Mouse (Mus musculus) left cerebral cortex, adult 11 months (tissue): ENCODE data around the gene Thbd.
A peak's percentile ranks its signal among the peaks of the same experiment; 100 is the strongest.

Source experiments
- DNase-seq: peaks from one replicate; pipeline ENCODE4 v3.0.0; 2022; ENCODE audit warnings: low spot score

Gene Thbd

DNA sequence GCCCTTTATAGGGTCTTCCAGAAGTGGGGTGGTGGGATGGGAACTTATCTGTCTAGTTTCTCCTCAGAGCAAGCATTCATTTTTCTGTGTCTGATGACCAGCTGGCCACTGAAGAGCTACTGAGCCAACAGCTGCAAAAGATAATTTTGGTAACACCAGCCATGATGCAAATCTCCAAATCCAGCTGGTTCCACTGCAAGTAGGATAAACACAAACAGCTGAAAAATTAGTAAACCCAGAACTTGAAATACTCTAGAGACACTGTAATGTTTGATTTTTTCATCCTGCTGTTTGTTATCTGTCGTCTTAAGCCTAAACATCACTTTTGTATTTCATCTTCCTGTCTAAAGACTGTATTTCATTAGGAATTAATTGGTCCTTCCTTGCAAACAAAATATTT is 13.7 kb upstream of the Thbd start:
- DNase-seq = no peak

DNA sequence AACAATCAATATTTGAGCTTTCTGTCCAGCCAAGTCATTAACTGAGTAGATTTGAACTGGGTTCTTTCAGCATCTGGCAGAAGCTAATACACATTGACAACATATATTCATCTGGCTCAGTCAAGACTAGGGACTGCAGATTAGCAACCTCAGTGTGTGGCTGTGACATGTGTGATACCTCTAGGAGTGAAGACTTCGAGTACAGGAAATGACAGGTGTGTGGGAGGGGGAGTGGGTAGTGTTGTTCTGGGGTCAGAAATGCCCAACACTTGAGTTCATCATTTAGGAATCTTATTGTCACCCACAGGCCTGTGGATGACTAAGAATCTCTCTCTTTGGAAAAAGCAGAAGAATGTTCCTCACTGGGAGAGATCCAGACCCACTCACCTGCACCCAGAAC is 13.1 kb upstream of the Thbd start:
- DNase-seq = no peak

DNA sequence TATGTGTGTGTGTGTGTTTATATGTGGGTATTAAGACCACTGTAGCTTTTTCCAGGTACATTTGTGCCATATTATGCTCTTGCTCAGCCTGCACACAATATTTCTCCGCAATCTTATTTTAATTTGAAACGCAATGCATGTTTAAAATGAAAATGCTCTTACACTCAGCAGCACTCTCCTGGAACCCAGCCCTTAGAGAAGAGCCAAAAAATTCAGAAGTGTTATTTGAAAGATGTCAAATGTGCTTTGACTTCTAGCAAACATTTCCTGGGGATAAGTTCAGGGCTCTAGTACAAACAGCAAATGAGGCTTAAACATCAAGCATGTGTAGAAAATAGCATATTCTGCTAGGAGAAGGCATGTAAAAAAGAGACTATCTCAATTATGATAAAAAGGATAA is 11.8 kb upstream of the Thbd start:
- no peak for DNase-seq

DNA sequence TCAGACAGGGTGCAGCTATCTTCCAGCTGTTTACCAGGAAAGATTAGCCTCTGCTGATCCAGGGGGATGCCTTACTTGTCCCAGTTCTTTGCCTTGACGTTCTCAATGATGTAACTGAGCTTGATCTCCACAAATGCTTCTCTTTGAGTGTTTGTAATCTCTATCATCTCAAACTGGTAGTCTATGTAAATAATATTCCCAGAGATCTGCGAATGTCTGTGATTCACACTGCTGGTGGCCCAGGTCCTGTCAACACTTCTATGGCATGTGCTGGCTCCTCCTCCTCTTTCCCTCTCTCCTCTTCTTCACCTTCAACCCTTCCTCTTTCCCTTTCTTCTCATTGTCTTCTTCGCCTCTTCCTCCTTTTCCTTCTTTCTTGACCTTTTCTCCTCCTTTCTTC is 11.2 kb upstream of the Thbd start:
- DNase-seq = no peak

DNA sequence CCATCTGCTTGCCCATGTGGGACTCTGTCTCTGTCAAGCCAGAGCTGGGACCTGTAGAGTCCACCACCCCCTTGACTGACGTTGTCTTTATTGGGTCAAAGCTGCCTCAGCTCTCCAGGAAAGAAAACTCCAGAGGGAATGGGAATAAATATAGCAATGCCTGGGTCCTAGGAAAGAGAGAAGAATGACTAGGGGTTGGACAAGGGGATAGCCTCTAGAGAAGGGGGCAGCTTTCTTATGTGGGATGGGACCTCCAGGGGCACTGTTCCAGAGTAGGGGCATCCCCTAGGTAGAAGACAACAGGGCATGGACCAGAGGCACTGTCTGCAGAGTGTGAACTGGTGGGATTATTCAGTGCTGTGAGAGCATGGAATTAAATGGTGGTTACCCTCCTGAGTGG is 1.8 kb upstream of the Thbd start:
- DNase-seq = no peak

DNA sequence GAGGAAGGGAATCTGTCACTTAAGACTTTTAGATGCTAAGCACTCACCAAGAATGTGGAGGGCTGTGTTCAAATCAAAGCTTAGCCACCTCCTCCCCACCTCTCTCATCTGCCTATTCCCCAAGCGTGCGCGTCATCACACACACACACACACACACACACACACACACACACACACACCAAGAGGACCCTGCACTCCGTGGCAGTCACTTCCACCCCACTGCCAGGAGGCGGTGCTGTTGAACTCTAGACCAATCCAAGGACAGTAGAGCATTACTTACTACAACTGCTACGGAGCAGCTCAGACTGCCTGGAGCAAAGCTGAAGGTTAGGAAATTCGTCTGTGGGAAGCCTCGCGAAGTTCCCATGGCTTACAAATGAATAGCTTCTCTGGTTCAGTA is 1.2 kb upstream of the Thbd start:
- DNase-seq = peak; percentile 58

DNA sequence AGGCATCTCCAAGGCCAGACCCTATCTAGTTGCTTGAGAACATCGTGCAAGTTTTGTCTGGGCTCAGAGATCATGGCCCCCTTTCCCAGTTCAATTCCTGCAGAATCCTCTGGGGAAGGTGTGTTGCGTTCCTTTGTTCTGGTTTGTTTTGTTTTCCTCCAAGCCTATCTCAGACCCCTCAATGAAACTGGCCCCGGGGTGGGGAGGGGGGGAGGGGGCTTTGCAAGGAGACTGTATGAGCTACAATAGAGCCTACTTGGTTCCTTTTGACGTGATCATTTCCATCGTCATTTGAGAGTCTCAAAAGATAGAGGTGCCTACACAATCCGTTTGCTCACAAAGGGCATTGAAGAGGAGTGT is 753 bp upstream of the Thbd start:
- DNase-seq = no peak

DNA sequence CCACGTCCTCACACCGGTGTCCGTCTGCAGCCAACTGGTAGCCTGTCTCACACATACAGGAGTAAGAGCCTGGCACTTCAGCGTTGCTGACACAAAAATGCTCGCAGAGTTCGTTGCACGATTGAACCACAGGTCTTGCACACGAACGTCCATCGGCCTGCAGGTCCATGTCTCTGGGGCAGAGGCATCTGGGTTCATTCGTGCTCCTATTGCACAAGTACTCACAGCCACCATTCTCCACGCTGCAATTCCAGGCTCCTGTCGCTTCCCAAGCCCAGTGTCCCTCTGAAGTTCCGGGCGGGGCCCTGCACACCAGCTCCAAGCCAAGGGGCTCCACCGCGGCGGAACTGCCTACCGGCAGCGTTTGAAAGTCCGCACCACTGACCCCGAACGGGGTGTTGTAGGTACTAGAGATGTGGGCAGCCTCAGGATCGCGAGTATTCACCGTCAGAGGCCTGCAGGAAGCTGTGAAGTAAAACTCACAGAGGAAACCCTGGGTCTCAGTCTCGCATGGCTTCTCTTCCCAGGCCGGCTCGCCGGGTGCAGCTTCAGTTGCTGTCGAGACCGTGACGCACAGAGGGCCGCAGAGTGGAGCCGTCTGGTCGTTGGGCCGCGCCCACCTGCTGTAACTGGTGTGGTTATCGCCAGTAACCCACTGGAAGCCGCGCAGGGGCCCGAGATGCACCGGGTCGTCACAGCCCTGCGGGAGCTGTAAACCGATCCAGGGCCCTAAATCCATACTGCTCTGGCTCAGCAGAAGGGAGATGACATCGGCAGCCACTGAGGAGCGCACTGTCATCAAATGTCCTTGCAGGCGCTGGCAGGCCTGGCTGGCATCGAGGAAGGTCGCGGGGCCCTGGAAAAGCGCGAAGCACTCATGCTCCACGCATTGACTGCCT is 768 bp downstream of the Thbd start:
- no peak for DNase-seq

DNA sequence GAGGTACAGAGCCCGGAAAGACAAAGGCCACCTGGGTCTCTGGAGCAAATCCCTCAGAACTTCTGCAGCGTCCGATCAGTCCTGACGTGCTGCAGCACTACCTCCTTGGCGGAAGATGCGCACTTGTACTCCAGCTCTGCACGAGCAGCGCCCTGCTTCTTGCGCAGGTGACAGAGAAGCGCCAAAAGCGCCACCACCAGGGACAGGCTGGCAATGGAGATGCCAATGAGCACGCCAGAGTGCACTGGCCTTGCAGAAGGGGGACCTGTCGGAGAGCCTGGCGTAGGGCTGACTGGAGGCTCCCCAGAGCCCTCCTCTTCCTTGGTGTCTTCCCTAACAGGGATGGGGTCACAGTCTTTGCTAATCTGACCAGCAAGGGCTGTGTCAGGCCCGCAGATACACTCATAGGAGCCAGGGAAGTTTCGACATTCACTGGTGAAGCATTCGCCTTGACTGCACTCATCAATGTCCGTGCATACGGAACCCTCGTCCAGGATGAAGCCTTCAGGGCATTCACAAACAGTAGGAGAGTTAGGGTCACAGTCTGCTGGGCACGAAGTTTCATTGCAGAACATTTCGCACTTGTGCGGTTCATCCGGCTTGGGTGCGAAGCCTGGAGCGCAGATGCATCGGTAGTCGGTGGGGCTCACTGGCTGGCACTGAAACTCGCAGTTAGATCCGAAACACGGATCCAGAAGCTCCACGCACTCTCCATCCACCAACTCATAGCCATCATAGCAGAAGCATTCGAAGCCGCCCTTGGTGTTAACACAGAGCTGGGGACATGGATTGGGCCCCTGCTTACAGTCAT is 1.6 kb downstream of the Thbd start:
- no peak for DNase-seq

DNA sequence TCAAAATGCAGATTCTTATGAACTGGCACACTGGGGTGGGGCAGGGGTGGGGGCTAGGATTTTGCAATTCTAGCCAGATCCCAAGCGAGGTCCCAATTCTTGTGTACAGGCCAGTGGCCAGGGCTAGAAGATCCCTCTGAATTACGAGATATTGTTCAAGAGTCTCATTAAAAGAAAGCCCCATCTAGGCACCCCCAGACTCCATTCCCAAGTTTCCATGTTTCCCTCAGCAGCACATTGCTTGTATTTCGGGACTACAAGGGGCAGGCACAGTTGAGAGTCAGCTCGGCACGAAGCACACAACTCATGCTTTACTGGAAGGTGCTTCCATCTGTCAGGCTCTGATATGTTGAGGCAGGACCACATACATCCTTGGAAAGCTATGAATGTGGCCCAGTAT is 3.1 kb downstream of the Thbd start:
- no peak for DNase-seq

DNA sequence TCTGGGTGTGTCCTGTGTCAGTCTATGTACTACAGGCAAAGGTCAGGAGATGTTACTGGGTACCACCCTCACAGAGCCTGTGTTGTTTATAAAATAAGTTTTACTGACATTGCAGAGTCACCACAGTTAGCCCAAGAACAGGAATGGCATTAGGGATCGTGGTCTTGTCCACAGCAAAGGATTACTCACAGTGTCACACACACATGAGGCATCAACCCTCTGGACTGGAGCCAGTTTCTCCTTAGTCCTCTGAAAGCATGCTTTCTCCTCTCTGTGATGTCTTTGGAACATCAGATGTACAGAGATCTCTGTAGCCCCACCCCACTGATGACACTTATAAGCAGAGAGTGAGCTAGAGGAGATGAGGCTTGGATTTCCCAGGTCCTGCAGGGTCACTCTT is 5.8 kb downstream of the Thbd start:
- no peak for DNase-seq

DNA sequence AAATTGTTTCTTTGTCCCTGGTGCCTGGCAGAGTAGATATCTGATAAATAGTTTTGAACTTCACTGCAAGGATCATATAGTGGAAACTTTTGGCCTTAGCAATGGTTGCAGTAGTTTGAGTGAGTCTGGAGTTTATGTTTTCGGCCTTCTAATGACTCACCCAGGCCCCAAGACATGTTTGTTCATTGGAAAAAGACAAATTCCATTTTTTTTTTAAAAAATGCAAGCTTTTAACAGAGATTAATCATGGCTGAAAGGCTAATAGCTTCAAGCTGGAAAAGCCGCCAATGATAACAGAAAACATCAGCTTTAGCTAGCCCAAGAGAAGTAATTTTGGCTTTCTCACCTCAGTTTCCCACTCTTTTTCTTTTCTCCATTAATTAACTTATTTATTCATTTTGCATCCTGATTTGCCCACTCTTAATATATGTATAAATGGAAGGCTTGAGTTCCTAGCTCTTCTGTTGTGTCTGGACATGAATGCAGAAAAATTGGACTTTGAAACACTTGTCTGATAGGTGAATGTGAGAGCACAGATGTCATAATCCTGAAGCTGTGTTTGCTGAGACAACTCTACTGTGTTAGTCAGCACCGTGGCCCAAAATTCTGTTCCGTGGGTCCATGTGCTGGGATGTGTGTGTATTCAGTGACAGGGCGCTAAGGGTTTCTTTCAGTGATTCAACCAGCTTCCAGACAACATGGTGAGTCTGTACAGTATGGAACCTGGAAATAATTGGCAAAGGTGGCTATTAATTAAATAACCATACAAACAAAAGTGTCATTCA is 8.9 kb downstream of the Thbd start:
- DNase-seq = no peak

DNA sequence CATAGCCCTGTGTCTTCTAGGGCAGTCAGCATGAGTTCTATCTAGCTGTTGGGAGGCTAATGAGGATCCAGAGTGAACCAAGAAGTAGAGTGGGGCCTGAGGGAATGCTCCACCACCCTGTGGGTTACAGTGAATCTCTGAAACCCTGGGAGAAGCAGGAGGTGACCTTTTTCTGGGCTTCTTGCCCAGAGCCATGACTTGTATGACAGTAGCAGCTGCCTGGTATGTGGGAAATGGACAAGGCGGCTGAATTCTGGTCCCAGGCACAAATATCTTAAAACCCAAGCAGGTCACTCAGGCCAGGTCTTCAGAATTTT is 10.2 kb downstream of the Thbd start:
- DNase-seq = no peak

DNA sequence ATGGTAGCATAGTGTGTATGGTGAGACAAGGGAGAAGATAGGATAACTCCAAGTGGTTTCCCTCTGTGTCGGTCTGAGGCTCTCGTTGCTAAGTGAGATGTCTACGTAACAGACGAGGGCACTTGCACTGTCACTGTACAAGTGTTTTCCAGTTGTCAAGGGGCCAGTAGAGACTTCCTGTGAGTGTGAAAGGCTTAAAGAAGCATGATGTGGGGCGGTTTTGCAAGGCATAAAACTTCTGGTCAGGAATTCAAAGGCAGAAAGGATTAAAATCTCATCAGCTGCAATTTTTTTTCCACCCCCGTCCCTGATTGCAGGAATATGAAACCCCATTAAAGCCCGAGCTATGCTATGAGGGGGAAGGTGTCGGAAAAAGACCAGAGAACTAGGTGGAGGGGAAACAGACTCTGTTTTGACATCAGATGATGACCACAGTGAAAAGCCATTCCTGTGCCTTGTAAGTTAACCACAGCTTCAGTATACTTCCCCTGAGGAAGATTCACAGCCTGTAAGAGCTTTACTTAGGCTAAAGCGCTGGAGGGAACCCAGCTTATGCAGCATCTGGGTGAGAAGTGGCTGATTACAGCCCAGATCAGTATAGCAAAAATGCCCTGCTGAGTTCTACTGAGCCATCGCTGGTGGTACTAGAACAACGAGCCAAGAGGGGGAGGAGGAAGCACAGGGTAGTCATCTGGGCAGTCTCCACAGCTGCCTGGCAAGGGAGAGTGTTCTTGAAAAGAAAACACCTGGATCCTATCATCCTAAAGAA is 10.8 kb downstream of the Thbd start:
- DNase-seq = no peak

DNA sequence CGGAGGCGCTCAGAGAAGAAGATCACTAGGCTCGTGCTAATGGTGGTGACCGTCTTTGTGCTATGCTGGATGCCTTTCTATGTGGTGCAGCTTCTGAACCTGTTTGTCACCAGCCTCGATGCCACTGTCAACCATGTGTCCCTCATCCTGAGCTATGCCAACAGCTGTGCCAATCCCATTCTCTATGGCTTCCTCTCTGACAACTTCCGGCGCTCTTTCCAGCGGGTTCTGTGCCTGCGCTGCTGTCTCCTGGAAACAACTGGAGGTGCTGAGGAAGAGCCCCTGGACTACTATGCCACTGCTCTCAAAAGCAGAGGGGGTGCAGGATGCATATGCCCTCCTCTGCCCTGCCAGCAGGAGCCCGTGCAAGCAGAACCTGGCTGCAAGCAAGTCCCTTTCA is 11.8 kb downstream of the Thbd start:
- no peak for DNase-seq

DNA sequence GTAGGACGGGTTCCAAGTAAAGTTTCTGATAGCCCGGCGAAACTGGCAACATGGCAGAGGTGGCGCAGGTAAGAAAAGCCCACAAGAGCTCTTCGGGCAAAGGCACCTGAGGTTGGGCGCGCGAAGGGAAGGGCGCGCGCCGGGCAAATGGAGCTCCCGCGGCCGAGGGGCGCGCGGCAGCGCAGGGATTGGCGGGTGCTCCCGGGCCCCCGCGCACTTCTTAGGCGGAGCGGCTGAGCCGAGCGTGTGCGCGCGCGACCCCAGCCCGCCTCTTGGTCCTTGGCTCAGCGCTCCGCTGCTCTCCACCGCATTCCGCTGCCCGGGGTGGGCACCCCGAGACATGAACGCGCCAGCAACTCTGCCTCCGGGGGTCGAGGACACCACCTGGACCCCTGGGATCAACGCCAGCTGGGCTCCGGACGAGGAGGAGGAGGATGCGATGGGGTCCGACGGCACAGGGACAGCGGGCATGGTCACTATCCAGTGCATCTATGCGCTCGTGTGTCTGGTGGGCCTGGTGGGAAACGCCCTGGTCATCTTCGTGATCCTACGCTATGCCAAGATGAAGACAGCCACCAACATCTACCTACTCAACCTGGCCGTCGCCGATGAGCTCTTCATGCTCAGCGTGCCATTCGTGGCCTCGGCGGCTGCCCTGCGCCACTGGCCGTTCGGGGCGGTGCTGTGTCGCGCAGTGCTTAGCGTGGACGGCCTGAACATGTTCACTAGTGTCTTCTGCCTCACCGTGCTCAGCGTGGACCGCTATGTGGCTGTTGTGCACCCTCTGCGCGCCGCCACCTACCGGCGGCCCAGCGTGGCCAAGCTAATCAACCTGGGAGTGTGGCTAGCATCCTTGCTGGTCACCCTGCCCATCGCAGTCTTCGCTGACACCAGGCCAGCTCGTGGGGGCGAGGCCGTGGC is 12.6 kb downstream of the Thbd start, which contains the start of gene Sstr4:
TSS of gene Sstr4 (plus strand) at position 214 of the 921 bp plus-strand sequence.
- DNase-seq = no peak

DNA sequence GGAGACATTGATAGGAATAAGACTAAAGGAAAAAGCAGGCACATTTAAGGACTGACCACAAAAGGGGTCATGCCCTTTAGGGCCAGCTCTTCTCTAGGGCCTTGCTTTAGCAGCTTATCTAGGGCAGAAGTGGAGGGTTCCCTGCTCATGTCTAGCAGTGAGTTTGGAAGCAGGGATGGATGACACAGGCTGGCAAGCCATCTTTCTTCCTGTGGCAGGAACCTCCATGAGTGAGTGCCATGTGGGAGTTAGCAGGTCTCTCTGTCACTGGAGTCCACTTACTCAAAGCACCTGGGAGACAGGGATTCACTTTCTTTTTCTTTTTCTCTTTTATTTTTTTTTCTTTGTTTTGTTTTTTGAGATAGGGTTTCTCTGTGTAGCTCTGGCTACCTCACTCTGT is 14.1 kb downstream of the Thbd start:
- DNase-seq = no peak

DNA sequence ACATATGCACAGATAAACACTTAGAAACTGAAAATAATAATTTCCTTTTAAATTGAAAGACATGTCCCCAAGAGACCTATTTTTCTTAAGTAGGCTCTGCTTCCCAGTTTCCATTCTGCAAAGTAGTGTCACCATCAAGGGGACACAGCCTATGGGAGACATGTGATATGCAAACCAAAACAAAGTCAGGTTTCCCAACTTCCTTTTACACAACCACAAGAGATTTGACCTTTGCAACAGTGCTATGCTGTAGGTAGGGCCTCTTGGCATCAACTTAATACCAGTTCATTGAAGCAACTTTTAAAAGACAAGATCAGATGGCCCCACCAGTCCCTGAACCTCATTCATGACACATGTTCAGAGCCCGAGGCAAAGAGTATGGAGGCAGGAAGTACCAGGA is 14.8 kb downstream of the Thbd start:
- DNase-seq = no peak

DNA sequence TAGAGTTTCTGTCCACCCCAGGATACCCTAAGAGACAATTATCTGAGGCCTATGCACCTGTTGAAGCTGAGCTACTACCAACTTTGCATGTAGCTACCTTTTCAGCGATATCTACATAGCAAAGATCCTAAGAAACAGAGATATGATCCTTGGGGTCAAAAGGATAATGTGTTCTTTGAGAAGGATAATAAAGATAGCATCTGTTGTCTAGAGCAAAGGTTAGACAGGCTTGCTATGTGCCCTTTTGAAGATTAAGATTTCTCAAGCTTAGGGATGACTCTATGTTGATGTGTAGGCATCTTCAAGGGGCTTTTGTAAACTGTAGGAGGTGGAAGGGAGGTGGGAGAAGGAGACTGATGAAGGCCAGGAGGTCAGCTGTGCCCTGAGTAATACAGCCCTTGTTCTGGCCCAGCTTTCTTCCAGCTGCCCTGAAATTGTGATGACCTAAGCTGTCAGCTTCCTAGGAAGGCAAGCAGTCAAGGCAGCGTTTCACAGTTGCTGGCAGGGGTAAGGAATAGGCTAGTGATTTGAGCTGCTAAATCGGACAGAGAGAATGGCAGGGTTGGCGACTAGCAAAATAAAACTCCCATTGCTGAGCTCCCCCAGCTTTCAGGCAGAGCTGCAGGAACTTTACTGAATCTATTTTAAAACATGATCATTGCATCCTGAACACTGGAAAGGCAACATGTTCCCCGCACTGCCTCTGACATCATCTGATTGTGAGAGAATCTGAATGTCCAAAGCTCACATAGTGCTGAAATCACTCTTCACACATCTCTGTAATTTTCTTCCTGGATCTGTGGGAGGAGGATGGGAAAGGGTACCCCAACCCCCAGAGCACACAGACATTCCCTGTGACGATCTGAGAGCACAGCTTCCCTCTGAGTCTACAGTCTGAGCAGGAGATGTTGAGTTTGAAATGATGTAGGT is 20.1 kb downstream of the Thbd start:
- no peak for DNase-seq

DNA sequence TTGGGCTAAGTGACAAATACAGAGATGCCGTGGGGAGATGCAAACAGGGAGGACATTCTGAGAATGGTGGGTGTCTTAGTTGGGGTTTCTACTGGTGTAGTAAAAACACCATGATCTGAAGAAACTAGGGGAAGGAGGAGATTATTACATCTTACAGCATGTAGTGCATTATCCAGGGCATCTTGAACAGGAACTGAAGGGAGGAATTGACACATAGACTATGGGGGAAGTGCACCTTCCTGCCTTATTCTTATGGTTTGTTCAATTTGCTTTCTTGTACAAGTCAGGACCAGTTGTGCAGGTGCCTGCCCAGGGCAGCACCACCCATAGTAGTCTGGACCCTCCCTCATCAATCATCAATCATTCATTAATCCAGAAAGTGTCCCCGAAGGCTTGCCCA is 21.1 kb downstream of the Thbd start:
- no peak for DNase-seq
